Mouse (Mus musculus) midbrain, embryonic 12.5 days (tissue): ENCODE measurements around the gene Trmt61a. TPM values are rescaled to one million over a fixed set of nuclear protein-coding genes. Genes with fewer than 3 reads are reported as not detected.

Source experiments
- ATAC-seq: fragments of 200-750 bp; cut with Nextera tagmentation; 2 replicates; pipeline ENCODE4 v1.8.0; 2017; ENCODE audit warnings: low read depth, moderate TSS enrichment, moderate library complexity; ENCODE audit not compliant: low FRiP score
- H3K27ac ChIP-seq: fragments of 300-500 bp; sonication (generic); replicated peaks from 2 replicates; pipeline ENCODE4 v1.5.1; 2016; ENCODE audit warnings: mild to moderate bottlenecking
- H3K27me3 ChIP-seq: fragments of 300-500 bp; sonication (generic); 2 replicates; pipeline ENCODE4 v1.6.1; 2016; ENCODE audit warnings: mild to moderate bottlenecking
- H3K36me3 ChIP-seq: fragments of 300-500 bp; sonication (generic); 2 replicates; pipeline ENCODE4 v1.6.1; 2016
- H3K4me1 ChIP-seq: fragments of 300-500 bp; sonication (generic); 2 replicates; pipeline ENCODE4 v1.6.1; 2016
- H3K4me2 ChIP-seq: fragments of 300-500 bp; sonication (generic); replicated peaks from 2 replicates; pipeline ENCODE4 v1.6.1; 2016; ENCODE audit warnings: mild to moderate bottlenecking, moderate library complexity
- H3K4me3 ChIP-seq: fragments of 300-500 bp; sonication (generic); 2 replicates; pipeline ENCODE4 v1.5.1; 2016; ENCODE audit warnings: mild to moderate bottlenecking
- H3K9ac ChIP-seq: fragments of 300-500 bp; sonication (generic); replicated peaks from 2 replicates; pipeline ENCODE4 v1.6.1; 2016; ENCODE audit warnings: mild to moderate bottlenecking, moderate library complexity
- H3K9me3 ChIP-seq: fragments of 300-500 bp; sonication (generic); 2 replicates; pipeline ENCODE4 v1.6.1; 2016; ENCODE audit warnings: mild to moderate bottlenecking
- WGBS: fragments of 180-500 bp; shearing (Covaris S2); methylation state at CpG from one replicate; pipeline ENCODE4 v1.1.7; 2016; 5-methylcytosine and 5-hydroxymethylcytosine counted together
- polyA plus RNA-seq: library from polyadenylated mRNA; unstranded; fragments of >200 nt; fragmentation: Nextera tagmentation; extraction: Ambion mirVana; gene quantifications from 2 replicates; pipeline ENCODE4 v1.2.1, GENCODE M21; 2016

The Trmt61a gene
- polyA plus RNA-seq, 1 experiment from 2014 or later: 11.8 TPM

- Histone ChIP-seq H3K9ac (no peak overlapping the region), H3K4me3 (no peak overlapping the region), H3K4me2 (no peak overlapping the region), H3K27ac (no peak overlapping the region), H3K4me1 (peaks cover 29% of the 10 kb centered on the region), H3K9me3 (no peaks in the 10 kb centered on the region), H3K27me3 (peaks cover 17% of the 10 kb centered on the region), H3K36me3 (peaks cover 6% of the 10 kb centered on the region; the same call in 1 of the 2 replicates)
- ATAC-seq: no peak
- 88% methylated on average over 6 of the region's 6 CpGs for WGBS
These were observed 1.9 kb upstream of the Trmt61a start for GRCm38 (mm10) chr12:111675797-111676580.

DNA sequence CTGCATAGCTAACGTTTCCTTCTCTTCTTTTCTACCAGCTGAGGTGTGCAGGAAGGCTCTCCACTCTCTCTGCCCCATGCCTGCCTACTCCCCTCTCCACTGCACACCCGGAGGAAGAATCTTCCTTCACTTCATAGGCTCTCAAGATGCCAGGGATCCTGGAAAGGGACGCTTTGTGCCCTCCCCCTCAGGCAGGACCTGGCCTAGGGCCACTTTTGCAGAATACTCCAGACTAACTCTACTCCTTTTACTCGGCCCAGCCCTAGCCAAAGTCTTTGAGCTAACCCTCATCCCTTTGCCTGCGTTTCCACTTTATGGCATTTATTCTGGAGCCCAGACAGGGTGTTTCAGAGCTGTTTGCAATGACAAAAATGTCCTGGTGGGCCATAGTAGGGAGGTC is 484 bp upstream of the Trmt61a start:
- Histone ChIP-seq H3K27me3 (peaks cover 17% of the 10 kb centered on the region), H3K27ac (peak overlapping the region; percentile 97), H3K9ac (peak overlapping the region; percentile 80), H3K4me1 (peaks cover 28% of the 10 kb centered on the region), H3K4me3 (peak overlapping the region; percentile 92), H3K9me3 (no peaks in the 10 kb centered on the region), H3K4me2 (peak overlapping the region; percentile 93), H3K36me3 (peaks cover 18% of the 10 kb centered on the region)
- 17% methylated on average over 5 of the region's 5 CpGs for WGBS
- ATAC-seq: no peak; the same call in 1 of the 2 replicates

DNA sequence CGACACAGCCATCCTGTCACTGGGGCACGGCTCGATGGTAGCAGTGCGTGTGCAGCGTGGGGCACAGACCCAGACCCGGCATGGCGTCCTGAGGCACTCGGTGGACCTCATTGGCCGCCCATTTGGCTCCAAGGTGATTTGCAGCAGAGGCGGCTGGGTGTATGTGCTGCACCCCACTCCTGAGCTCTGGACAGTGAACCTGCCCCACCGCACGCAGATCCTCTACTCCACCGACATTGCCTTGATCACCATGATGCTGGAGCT is 697 bp downstream of the Trmt61a start:
- peaks cover 21% of the 10 kb centered on the region for H3K4me1 ChIP-seq

GRCm38 (mm10) chr12:111678997-111679396 is 1.1 kb downstream of the Trmt61a start:
- peaks cover 21% of the 10 kb centered on the region for H3K4me1 ChIP-seq
- peak overlapping the region; percentile 93 for H3K4me2 ChIP-seq
- no peaks in the 10 kb centered on the region for H3K9me3 ChIP-seq
- ATAC-seq: no peak
- H3K9ac ChIP-seq: peak overlapping the region; percentile 80; the same call in 1 of the 2 replicates
- no peak overlapping the region for H3K27ac ChIP-seq
- 59% methylated on average over 7 of the region's 7 CpGs for WGBS
- peak overlapping the region; percentile 92 for H3K4me3 ChIP-seq
- H3K36me3 ChIP-seq: peaks cover 33% of the 10 kb centered on the region
- peaks cover 6% of the 10 kb centered on the region for H3K27me3 ChIP-seq

More for the DNA sequence above, 697 bp downstream of the Trmt61a start:
- peaks cover 29% of the 10 kb centered on the region for H3K36me3 ChIP-seq
- peak overlapping the region; percentile 92 for H3K4me3 ChIP-seq
- H3K27me3 ChIP-seq: peaks cover 10% of the 10 kb centered on the region
- no peaks in the 10 kb centered on the region for H3K9me3 ChIP-seq
- H3K4me2 ChIP-seq: peak overlapping the region; percentile 93
- WGBS: 6% methylated on average over 13 of the region's 13 CpGs
- no peak; the same call in 1 of the 2 replicates for ATAC-seq
- peak overlapping the region; percentile 80 for H3K9ac ChIP-seq
- no peak overlapping the region for H3K27ac ChIP-seq

DNA sequence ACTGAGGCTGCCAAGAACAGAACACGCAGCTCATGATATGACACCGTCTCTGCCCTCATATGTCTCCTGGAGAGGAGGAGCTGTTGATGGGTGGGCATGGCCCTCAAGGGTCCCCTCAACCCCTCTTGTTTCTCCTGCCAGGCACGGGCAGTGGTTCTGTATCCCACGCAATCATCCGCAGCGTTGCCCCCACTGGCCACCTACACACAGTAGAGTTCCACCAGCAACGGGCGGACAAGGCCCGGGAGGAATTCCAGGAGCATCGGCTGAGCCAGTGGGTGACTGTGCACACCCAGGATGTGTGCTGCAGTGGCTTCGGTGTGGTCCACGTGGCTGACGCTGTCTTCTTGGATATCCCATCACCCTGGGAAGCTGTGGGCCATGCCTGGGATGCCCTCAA is 2.8 kb downstream of the Trmt61a start:
- no peaks in the 10 kb centered on the region for H3K9me3 ChIP-seq
- H3K36me3 ChIP-seq: peaks cover 37% of the 10 kb centered on the region
- no peak overlapping the region for H3K4me2 ChIP-seq
- WGBS: 95% methylated on average over 13 of the region's 13 CpGs
- H3K9ac ChIP-seq: no peak overlapping the region
- no peak for ATAC-seq
- no peak overlapping the region for H3K4me3 ChIP-seq
- peaks cover 21% of the 10 kb centered on the region for H3K4me1 ChIP-seq
- H3K27me3 ChIP-seq: no peaks in the 10 kb centered on the region; the same call in 1 of the 2 replicates
- H3K27ac ChIP-seq: no peak overlapping the region

- Histone ChIP-seq H3K27me3 (no peaks in the 10 kb centered on the region), H3K4me1 (peaks cover 21% of the 10 kb centered on the region), H3K9me3 (no peaks in the 10 kb centered on the region), H3K4me3 (no peak overlapping the region), H3K27ac (no peak overlapping the region), H3K4me2 (no peak overlapping the region), H3K9ac (no peak overlapping the region), H3K36me3 (peaks cover 37% of the 10 kb centered on the region)
- ATAC-seq: no peak
- WGBS: 82% methylated on average over 8 of the region's 8 CpGs
These were observed 3.4 kb downstream of the Trmt61a start for GRCm38 (mm10) chr12:111681305-111681704.

GRCm38 (mm10) chr12:111682003-111682402 is 4.1 kb downstream of the Trmt61a start:
- no peak overlapping the region for H3K4me2 ChIP-seq
- peaks cover 37% of the 10 kb centered on the region for H3K36me3 ChIP-seq
- H3K27ac ChIP-seq: no peak overlapping the region
- no peak for ATAC-seq
- no peak overlapping the region for H3K4me3 ChIP-seq
- H3K9ac ChIP-seq: no peak overlapping the region
- no peaks in the 10 kb centered on the region for H3K9me3 ChIP-seq
- no peaks in the 10 kb centered on the region for H3K27me3 ChIP-seq
- WGBS: 80% methylated on average over 5 of the region's 5 CpGs
- peaks cover 27% of the 10 kb centered on the region for H3K4me1 ChIP-seq

DNA sequence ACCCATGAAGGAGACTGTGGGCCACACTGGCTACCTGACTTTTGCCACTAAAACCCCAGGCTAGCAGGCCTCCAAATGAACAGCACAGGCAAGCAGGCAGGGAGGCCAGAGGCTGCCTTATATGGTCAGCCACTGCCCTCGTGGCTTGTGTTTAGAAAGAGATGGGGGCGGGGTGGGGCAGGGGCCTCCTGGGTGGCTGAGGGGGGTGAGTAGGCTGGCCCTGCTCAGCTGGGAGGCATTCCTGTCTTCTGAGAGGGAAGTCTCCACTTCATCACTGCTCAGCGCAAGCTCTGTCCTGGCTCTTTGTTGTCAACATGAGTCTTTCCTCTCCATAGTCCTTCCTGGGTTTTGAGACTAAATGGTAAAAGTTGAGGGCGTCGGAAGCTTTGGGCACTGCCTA is 4.9 kb downstream of the Trmt61a start:
- Histone ChIP-seq H3K36me3 (peaks cover 37% of the 10 kb centered on the region), H3K4me2 (no peak overlapping the region), H3K9me3 (no peaks in the 10 kb centered on the region), H3K9ac (no peak overlapping the region; the same call in 1 of the 2 replicates), H3K27ac (no peak overlapping the region), H3K4me1 (peaks cover 28% of the 10 kb centered on the region), H3K27me3 (no peaks in the 10 kb centered on the region), H3K4me3 (no peak overlapping the region)
- no peak for ATAC-seq
- 68% methylated on average over 5 of the region's 5 CpGs for WGBS

DNA sequence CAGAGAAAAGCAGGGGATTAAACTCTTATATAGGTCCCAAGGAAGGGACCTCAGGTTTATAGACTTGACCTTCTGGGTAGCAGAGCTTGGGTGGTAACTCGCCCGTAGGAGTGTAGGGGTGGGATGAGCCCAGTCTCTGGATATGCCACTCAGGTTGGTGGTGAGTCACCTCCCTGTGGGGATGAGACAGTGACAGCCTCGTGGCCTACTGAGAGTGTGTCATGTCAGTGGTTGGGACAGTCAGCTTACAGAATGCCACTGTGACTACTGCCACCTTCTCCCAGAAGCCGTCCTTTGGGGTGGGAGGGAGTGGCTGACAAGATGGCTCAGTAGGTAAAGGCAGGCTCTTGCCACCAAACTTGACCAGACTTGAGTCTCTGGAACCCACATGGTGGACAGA is 8.5 kb downstream of the Trmt61a start:
- no peak overlapping the region for H3K9ac ChIP-seq
- no peaks in the 10 kb centered on the region for H3K27me3 ChIP-seq
- H3K27ac ChIP-seq: peak overlapping the region; percentile 87
- peaks cover 38% of the 10 kb centered on the region for H3K4me1 ChIP-seq
- peaks cover 28% of the 10 kb centered on the region for H3K36me3 ChIP-seq
- WGBS: 90% methylated on average over 4 of the region's 4 CpGs
- H3K4me3 ChIP-seq: no peak overlapping the region
- H3K9me3 ChIP-seq: no peaks in the 10 kb centered on the region
- ATAC-seq: no peak
- no peak overlapping the region for H3K4me2 ChIP-seq

DNA sequence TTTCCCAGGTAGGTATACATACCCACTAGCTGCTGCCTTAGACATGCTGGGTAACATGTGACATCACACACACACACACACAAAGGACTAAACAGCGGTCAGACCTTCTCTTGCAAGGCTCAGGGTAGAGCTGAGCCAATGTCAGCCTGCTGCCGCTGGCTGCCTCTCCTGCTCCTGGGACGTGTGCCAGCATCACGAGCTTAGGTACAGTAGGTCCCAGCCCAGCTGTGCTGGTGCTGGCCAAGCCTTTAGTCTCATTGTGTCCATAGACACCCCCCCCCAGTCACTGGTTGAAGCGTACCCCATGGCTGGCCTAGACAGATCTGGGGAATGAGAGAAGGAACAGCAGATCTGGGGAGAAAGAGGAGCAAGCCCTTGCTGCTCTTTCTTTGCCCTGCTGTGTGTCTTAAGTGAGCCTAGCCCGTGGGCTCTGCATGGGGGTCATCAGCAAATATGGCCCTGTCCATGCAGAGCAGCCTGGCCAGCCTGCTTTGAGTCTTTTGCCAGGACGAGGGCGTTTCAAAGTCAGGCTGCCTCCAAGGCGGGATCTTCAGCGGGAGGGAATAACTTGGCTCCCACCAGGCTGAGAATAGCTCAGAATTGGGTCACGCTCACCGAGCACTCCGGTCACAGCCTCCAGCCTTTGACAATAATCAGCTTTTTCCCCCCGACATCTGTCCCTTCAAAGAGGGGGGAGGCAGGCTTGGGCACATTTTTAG is 9.6 kb downstream of the Trmt61a start:
- no peaks in the 10 kb centered on the region for H3K9me3 ChIP-seq
- no peaks in the 10 kb centered on the region for H3K27me3 ChIP-seq
- H3K4me1 ChIP-seq: peaks cover 49% of the 10 kb centered on the region
- peak overlapping the region; percentile 87 for H3K27ac ChIP-seq
- H3K4me2 ChIP-seq: 0 out of 2 replicates have a peak overlapping the region, but pooled peaks have one; percentile 0
- ATAC-seq: 0 out of 2 replicates have a peak, but pooled peaks have one; percentile 24
- 0 out of 2 replicates have a peak overlapping the region, but pooled peaks have one; percentile 32 for H3K9ac ChIP-seq
- 24% methylated on average over 14 of the region's 14 CpGs for WGBS
- peaks cover 18% of the 10 kb centered on the region for H3K36me3 ChIP-seq
- no peak overlapping the region for H3K4me3 ChIP-seq

- peaks cover 13% of the 10 kb centered on the region; the same call in 1 of the 2 replicates for H3K36me3 ChIP-seq
- no peak overlapping the region for H3K4me2 ChIP-seq
- 0 out of 2 replicates have a peak, but pooled peaks have one; percentile 4 for ATAC-seq
- WGBS: 16% methylated on average over 2 of the region's 2 CpGs
- 0 out of 2 replicates have a peak overlapping the region, but pooled peaks have one; percentile 32 for H3K9ac ChIP-seq
- H3K4me3 ChIP-seq: no peak overlapping the region
- peak overlapping the region; percentile 87 for H3K27ac ChIP-seq
- H3K4me1 ChIP-seq: peaks cover 54% of the 10 kb centered on the region
- H3K9me3 ChIP-seq: no peaks in the 10 kb centered on the region
- H3K27me3 ChIP-seq: no peaks in the 10 kb centered on the region
These were observed 10.1 kb downstream of the Trmt61a start for GRCm38 (mm10) chr12:111688069-111688428.

GRCm38 (mm10) chr12:111689426-111689825 is 11.5 kb downstream of the Trmt61a start:
- no peaks in the 10 kb centered on the region for H3K27me3 ChIP-seq
- no peak overlapping the region for H3K4me3 ChIP-seq
- peaks cover 68% of the 10 kb centered on the region for H3K4me1 ChIP-seq
- no peak for ATAC-seq
- 92% methylated on average over 11 of the region's 11 CpGs for WGBS
- no peak overlapping the region for H3K27ac ChIP-seq
- no peak overlapping the region for H3K4me2 ChIP-seq
- no peaks in the 10 kb centered on the region for H3K9me3 ChIP-seq
- H3K36me3 ChIP-seq: peaks cover under 1% of the 10 kb centered on the region; the same call in 1 of the 2 replicates
- H3K9ac ChIP-seq: no peak overlapping the region
